Mouse (Mus musculus): ENCODE results near the gene Rhox9.
"Not testable (repeated sequence)": the region's sequence is repeated elsewhere in the genome, so short reads cannot be mapped to it uniquely, and the experiment has no call there.

Gene Rhox9

GRCm38 (mm10) chrX:37901670-37902069 is at the start of gene Rhox9:
TSS of gene Rhox9 (minus strand) at chrX:37901770.
- not testable (repeated sequence) for DNase-seq

DNA sequence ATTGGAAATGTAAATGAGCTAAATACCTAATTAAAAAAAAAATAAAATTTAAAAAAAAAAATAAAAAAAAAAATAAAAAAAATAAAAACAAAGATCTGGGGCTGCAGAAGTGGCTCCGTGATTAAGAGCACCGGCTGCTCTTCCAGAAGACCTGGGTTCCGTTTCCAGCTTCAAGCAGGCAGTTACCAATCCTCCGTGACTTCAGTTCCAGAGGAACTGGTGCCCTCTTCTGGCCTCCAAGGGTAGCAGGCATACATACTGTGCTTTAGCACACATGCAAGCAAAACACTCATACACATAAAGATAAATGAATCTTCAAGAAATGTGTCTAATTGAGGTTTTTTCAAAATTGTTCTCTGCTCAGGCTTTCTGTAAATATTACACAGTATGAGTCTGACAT is 14.7 kb upstream of the Rhox9 start:
- DNase-seq, result no peak

DNA sequence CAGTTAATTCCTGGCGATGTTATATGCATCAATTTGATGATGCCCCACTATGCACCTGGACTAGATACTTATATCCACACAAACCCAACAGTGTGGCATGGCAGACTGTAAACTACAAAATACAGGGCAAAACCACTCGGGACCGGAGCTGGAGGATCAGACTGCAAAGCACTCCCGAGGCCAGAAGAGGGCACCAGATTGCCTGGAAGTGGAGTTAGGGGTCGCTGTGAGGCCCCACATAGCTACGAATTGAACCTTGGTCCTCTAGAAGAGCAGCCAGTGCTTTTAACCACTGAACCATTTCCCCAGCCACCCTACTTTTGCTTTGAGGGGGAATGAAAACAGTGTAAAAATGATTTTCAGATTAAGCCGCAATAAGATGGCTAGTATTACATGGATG is 7.0 kb upstream of the Rhox9 start:
- DNase-seq, result no peak

GRCm38 (mm10) chrX:37903727-37904126 is 2.2 kb upstream of the Rhox9 start:
- DNase-seq, result no peak

DNA sequence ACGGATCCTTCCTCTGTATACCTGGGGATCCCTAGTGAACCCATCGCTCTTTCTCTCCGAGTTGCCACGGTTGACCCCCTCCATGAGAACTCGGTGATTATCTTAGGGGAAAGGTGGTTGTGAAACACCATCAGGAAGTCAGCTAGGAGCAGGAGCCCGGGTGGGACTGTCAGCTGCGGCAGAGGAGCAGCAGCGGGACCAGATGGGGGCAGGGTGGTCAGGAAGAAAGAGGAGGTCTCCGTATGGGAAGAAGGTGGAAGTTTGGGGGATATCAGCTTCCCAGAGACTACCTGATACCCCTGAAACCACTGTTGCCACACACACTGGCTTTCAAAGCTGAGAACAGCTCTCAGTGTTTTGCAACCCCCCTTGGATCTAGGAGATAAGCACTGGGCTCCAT is 4.4 kb downstream of the Rhox9 start, which contains the start of gene Rhox7b:
Gene Rhox7b (minus strand): TSS at position 101 of the 400 bp plus-strand sequence.
- DNase-seq, result not testable (repeated sequence)

DNA sequence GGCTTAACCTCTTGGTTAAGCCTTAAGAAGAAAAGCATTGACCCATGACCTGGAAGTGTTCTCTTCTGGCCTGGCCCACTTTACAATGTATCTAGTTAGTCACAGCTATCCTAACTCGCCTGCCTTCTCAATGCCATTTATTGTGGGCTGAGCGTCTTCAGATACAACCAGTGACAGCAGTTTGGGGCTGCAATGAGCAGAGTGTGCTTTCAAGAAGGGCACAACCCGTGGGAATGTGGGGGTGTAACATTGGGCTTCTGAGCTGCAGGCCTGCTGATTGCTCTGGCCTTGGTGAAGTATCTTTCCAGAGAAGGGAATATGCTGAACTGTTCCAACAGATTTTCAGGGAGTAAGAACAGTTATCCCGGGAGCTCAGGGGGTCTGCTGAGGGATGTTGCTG is 22.7 kb downstream of the Rhox9 start, which contains the start of gene Rhox8:
Gene Rhox8 (minus strand): TSS at position 101 of the 400 bp plus-strand sequence.
- no peak for DNase-seq

- DNase-seq, result no peak
Observed at GRCm38 (mm10) chrX:37871641-37872040, 29.9 kb downstream of the Rhox9 start.

All from right cerebral cortex, postnatal 14 days (tissue).